Mouse (Mus musculus) hindbrain, embryonic 16.5 days (tissue): ENCODE data around the gene Cdkn2d. TPM values are rescaled to one million over a fixed set of nuclear protein-coding genes. Genes with fewer than 3 reads are reported as not detected.
A peak's percentile ranks its signal among the peaks of the same experiment; 100 is the strongest.

Experiments used
- ATAC-seq: fragments of 200-750 bp; cut with Nextera tagmentation; 2 replicates; pipeline ENCODE4 v1.8.0; 2017; ENCODE audit warnings: moderate TSS enrichment, moderate library complexity
- H3K27ac ChIP-seq: fragments of 300-500 bp; sonication (generic); 2 replicates; pipeline ENCODE4 v1.5.1; 2014; ENCODE audit warnings: low read depth, mild to moderate bottlenecking, control low read depth, low read length, moderate library complexity
- H3K27me3 ChIP-seq: fragments of 300-500 bp; sonication (generic); replicated peaks from 2 replicates; pipeline ENCODE4 v1.6.1; 2014; ENCODE audit warnings: low read length; ENCODE audit not compliant: control insufficient read depth, insufficient read depth
- H3K36me3 ChIP-seq: fragments of 300-500 bp; sonication (generic); 2 replicates; pipeline ENCODE4 v1.6.1; 2014; ENCODE audit warnings: mild to moderate bottlenecking, low read length, moderate library complexity, mixed read lengths; ENCODE audit not compliant: control insufficient read depth, insufficient read depth
- H3K4me1 ChIP-seq: fragments of 300-500 bp; sonication (generic); 2 replicates; pipeline ENCODE4 v1.6.1; 2014; ENCODE audit warnings: low read depth, low read length; ENCODE audit not compliant: control insufficient read depth, insufficient read depth
- H3K4me2 ChIP-seq: fragments of 300-500 bp; sonication (generic); 2 replicates; pipeline ENCODE4 v1.6.1; 2014; ENCODE audit warnings: mild to moderate bottlenecking, low read length, control low read depth, moderate library complexity
- H3K4me3 ChIP-seq: fragments of 300-500 bp; sonication (generic); 2 replicates; pipeline ENCODE4 v1.5.1; 2014; ENCODE audit warnings: mild to moderate bottlenecking, low read length, control low read depth, moderate library complexity
- H3K9ac ChIP-seq: fragments of 300-500 bp; sonication (generic); 2 replicates; pipeline ENCODE4 v1.6.1; 2014; ENCODE audit warnings: low read depth, mild to moderate bottlenecking, control low read depth, low read length, moderate library complexity
- H3K9me3 ChIP-seq: fragments of 300-500 bp; sonication (generic); 2 replicates; pipeline ENCODE4 v1.6.1; 2014; ENCODE audit warnings: mild to moderate bottlenecking, low read length, moderate library complexity; ENCODE audit not compliant: control insufficient read depth
- WGBS: fragments of 180-500 bp; shearing (Covaris S2); extraction: QIAGEN DNeasy Blood & Tissue Kit; methylation state at CpG from one replicate; pipeline ENCODE4 v1.1.7; 2014; 5-methylcytosine and 5-hydroxymethylcytosine counted together
- polyA plus RNA-seq: library from polyadenylated mRNA; unstranded; fragments of >200 nt; fragmentation: Nextera tagmentation; extraction: Ambion mirVana; gene quantifications from 2 replicates; pipeline ENCODE4 v1.2.1, GENCODE M21; 2015

The Cdkn2d gene
- polyA plus RNA-seq, 1 experiment from 2014 or later = 138 TPM

DNA sequence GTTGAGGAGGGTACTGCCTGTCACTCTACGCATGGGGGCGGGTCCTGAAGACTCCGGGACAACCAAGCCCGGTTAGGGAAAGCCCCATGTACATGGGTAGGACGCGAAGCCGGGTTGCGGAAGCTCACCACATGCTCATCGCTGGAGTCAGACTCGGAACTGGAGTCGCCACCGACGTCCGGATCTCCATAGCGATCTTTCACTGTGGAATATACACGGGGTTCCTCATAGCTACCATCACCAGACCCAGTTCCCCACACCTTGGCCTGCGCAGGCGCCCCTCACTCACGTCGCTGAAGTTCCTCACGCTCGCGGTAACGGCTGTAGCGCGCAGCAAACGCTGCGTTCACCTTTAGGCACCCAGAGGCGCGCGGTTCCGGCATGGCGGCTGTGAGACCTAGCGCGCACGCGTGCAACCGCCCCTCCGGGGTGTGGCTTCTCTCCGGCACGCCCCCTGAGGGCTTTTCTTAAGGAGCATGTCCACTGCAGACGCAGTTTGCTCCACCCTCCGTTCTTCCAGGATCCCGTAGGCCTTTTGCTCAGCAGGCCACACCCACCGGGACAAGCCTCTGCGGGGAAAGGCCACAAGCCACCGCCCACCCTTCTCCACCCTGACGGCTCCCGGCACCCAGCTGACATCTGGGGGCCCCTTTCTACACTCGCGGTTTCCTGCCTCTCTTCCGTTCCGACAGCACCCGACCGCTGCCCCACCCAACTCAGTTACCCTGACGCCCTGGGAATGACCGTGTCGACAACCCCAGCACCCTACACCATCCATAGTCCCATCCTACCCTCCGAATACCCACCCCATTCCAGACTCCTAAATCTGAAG, 3.4 kb downstream of the Cdkn2d start, which contains the start of gene Kri1:
Gene Kri1 (minus strand): TSS at position 399 of the 832 bp plus-strand sequence.
- peak; percentile 82 for ATAC-seq
- H3K27ac ChIP-seq = peak within 1 kb of the TSS; percentile 89
- H3K36me3 ChIP-seq = peaks cover 10% of the 10 kb centered on the region; the same call in 1 of the 2 replicates
- H3K4me1 ChIP-seq = peaks cover 30% of the 10 kb centered on the region
- H3K9ac ChIP-seq = peak within 1 kb of the TSS; percentile 79
- H3K9me3 ChIP-seq = no peaks in the 10 kb centered on the region
- no peaks in the 10 kb centered on the region for H3K27me3 ChIP-seq
- peak within 1 kb of the TSS; percentile 92 for H3K4me2 ChIP-seq
- under 1% methylated on average over 59 of the region's 59 CpGs for WGBS
- peak within 1 kb of the TSS; percentile 82 for H3K4me3 ChIP-seq

GRCm38 (mm10) chr9:21286753-21287152, 4.5 kb downstream of the Cdkn2d start:
- H3K4me2 ChIP-seq = peak overlapping the region; percentile 92

DNA sequence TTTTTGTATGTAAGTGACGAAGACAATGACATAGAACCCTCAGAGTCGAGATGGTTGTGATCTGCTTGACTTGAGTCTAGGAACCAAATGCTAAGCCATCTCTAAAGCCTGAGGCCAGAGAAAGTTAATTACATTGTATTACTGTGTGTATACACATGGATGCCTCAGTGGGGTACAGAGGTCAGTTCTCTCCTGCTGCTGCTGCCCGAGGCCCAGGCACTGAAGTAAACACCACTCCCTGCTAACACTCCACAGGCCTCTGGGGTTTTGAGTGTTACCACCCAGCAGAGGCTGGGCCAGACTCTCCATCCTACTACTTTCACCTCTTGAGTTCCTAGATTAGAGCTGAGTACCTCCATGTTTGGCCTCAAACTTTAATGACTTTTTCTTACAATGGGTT, 7.2 kb downstream of the Cdkn2d start:
- Histone ChIP-seq H3K36me3 (peaks cover 29% of the 10 kb centered on the region), H3K9me3 (no peaks in the 10 kb centered on the region), H3K4me3 (no peak overlapping the region), H3K4me2 (no peak overlapping the region), H3K27me3 (no peaks in the 10 kb centered on the region), H3K9ac (no peak overlapping the region), H3K27ac (no peak overlapping the region), H3K4me1 (peaks cover 17% of the 10 kb centered on the region)
- WGBS = 86% methylated on average over 3 of the region's 3 CpGs
- no peak for ATAC-seq

More at GRCm38 (mm10) chr9:21286753-21287152, 4.5 kb downstream of the Cdkn2d start:
- peak overlapping the region; percentile 82 for H3K4me3 ChIP-seq
- peaks cover 16% of the 10 kb centered on the region for H3K36me3 ChIP-seq
- no peaks in the 10 kb centered on the region for H3K27me3 ChIP-seq
- H3K4me1 ChIP-seq = peaks cover 30% of the 10 kb centered on the region
- no peaks in the 10 kb centered on the region for H3K9me3 ChIP-seq
- ATAC-seq = no peak
- no peak overlapping the region for H3K27ac ChIP-seq
- peak overlapping the region; percentile 79 for H3K9ac ChIP-seq
- WGBS = 74% methylated on average over 3 of the region's 3 CpGs

- peaks cover 29% of the 10 kb centered on the region for H3K36me3 ChIP-seq
- no peak overlapping the region for H3K4me2 ChIP-seq
- no peak overlapping the region for H3K4me3 ChIP-seq
- no peaks in the 10 kb centered on the region for H3K9me3 ChIP-seq
- H3K9ac ChIP-seq = no peak overlapping the region
- H3K4me1 ChIP-seq = peaks cover 14% of the 10 kb centered on the region
- ATAC-seq = no peak
- H3K27me3 ChIP-seq = no peaks in the 10 kb centered on the region
- no peak overlapping the region for H3K27ac ChIP-seq
- WGBS = 94% methylated on average over 5 of the region's 5 CpGs
Observed at GRCm38 (mm10) chr9:21283591-21283990, 7.6 kb downstream of the Cdkn2d start.

DNA sequence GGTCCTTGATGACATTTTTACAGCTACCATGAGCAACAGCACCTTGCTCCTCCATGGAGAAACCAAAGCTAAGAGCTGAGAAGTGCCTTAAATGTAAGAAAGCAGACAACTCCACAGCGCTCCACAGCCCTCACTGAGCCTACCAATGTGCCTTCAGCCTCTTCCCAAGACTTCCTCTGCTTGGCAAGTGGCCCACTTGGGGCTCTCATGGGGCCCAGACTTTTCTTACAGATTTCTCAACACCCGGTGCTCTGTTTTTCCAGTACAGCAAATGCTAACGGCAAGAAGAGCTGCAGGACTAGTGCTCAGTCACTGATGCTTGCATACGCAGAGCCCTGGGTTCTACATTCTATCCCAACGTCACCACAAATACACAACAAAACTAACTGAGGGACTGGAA, 13.4 kb downstream of the Cdkn2d start:
- no peaks in the 10 kb centered on the region for H3K4me1 ChIP-seq
- WGBS = 93% methylated on average over 5 of the region's 5 CpGs
- no peak overlapping the region for H3K9ac ChIP-seq
- no peaks in the 10 kb centered on the region for H3K27me3 ChIP-seq
- H3K9me3 ChIP-seq = no peaks in the 10 kb centered on the region
- no peak overlapping the region for H3K4me3 ChIP-seq
- ATAC-seq = no peak
- no peak overlapping the region for H3K27ac ChIP-seq
- no peak overlapping the region for H3K4me2 ChIP-seq
- H3K36me3 ChIP-seq = peaks cover 47% of the 10 kb centered on the region

- H3K9me3 ChIP-seq = no peaks in the 10 kb centered on the region
- no peak overlapping the region for H3K27ac ChIP-seq
- H3K4me1 ChIP-seq = no peaks in the 10 kb centered on the region
- no peak overlapping the region for H3K9ac ChIP-seq
- no peak for ATAC-seq
- no peaks in the 10 kb centered on the region for H3K27me3 ChIP-seq
- peaks cover 53% of the 10 kb centered on the region for H3K36me3 ChIP-seq
- no peak overlapping the region for H3K4me2 ChIP-seq
- H3K4me3 ChIP-seq = no peak overlapping the region
- 94% methylated on average over 8 of the region's 8 CpGs for WGBS
Observed at GRCm38 (mm10) chr9:21276307-21276706, 14.9 kb downstream of the Cdkn2d start.

- no peak for ATAC-seq
- H3K36me3 ChIP-seq = peaks cover 56% of the 10 kb centered on the region
- H3K27ac ChIP-seq = no peak overlapping the region
- H3K9ac ChIP-seq = no peak overlapping the region
- H3K4me1 ChIP-seq = no peaks in the 10 kb centered on the region
- H3K27me3 ChIP-seq = no peaks in the 10 kb centered on the region
- WGBS = 93% methylated on average over 12 of the region's 12 CpGs
- H3K9me3 ChIP-seq = no peaks in the 10 kb centered on the region
- no peak overlapping the region for H3K4me2 ChIP-seq
- no peak overlapping the region for H3K4me3 ChIP-seq
Observed at GRCm38 (mm10) chr9:21275727-21276126, 15.5 kb downstream of the Cdkn2d start.

DNA sequence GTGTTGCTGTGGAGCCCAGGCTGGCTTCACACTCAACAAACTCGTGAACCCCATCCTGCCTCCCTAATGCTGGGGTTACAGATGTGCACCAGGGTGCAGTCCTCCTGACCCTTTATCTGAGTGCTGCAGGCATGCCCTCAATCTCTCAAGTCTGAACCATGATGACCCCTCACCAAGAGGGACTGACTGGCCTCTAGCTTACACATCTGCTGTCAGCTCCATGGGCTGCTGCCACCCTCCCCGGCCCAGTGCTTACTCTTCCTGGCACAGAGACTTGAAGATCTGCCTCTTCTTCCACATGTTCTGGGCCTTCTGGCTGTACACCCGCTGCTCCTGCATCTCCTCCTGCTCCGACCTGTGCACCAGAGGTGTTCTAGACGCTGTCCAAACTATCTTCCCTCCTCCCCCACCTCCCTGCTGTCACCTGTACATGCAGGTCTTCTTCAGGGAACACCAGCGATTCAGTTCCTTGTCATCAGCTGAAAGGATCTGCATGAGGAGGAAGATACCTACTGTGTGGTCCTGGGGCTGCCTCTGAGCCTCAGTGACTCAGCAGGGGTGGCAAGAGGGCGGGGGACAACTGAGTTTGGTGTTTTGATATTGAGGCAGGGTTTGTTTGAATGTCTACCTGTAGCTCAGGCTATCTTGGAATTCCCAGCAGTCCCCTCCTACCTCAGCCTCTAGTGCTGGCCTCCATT, 16.0 kb downstream of the Cdkn2d start:
- no peaks in the 10 kb centered on the region for H3K4me1 ChIP-seq
- WGBS = 87% methylated on average over 7 of the region's 7 CpGs
- no peaks in the 10 kb centered on the region for H3K9me3 ChIP-seq
- ATAC-seq = no peak
- no peak overlapping the region for H3K4me3 ChIP-seq
- H3K27me3 ChIP-seq = no peaks in the 10 kb centered on the region
- no peak overlapping the region for H3K9ac ChIP-seq
- no peak overlapping the region for H3K27ac ChIP-seq
- peaks cover 58% of the 10 kb centered on the region for H3K36me3 ChIP-seq
- H3K4me2 ChIP-seq = no peak overlapping the region

GRCm38 (mm10) chr9:21274336-21274735, 16.9 kb downstream of the Cdkn2d start:
- Histone ChIP-seq H3K36me3 (peaks cover 57% of the 10 kb centered on the region), H3K4me1 (no peaks in the 10 kb centered on the region), H3K27ac (no peak overlapping the region), H3K9ac (no peak overlapping the region), H3K9me3 (no peaks in the 10 kb centered on the region), H3K27me3 (no peaks in the 10 kb centered on the region), H3K4me2 (no peak overlapping the region), H3K4me3 (no peak overlapping the region)
- ATAC-seq = no peak
- WGBS = 90% methylated on average over 3 of the region's 3 CpGs
